Mouse (Mus musculus): ENCODE results near the gene Fyn. TPM values are rescaled to one million over a fixed set of nuclear protein-coding genes. Genes with fewer than 3 reads are reported as not detected.
A peak's percentile ranks its signal among the peaks of the same experiment; 100 is the strongest.

The Fyn gene
- polyA plus RNA-seq, 1 experiment from 2014 or later = 20.2 TPM

- WGBS = 34% methylated on average over 8 of the region's 8 CpGs
- Histone ChIP-seq H3K4me1 (ENCODE audit: control insufficient read depth, insufficient read depth, low read length) (peaks cover 30% of the 10 kb centered on the region), H3K4me2 (ENCODE audit: low read depth, low read length) (peak overlapping the region; percentile 2; the same call in 1 of the 2 replicates), H3K4me3 (replicated peaks; ENCODE audit: low read length) (no peak overlapping the region), H3K9ac (ENCODE audit: low read length) (peak overlapping the region; percentile 38; the same call in 1 of the 2 replicates), H3K27ac (ENCODE audit: low read length) (no peak overlapping the region; the same call in 1 of the 2 replicates), H3K27me3 (ENCODE audit: control insufficient read depth, insufficient read depth, low read length) (no peaks in the 10 kb centered on the region), H3K36me3 (ENCODE audit: control insufficient read depth, insufficient read depth, low read length) (no peaks in the 10 kb centered on the region), H3K9me3 (replicated peaks; ENCODE audit: control insufficient read depth, low read length) (no peaks in the 10 kb centered on the region)
- ATAC-seq (ENCODE audit: insufficient read depth, low FRiP score) = peak; percentile 59; the same call in 1 of the 2 replicates
Observed at GRCm38 (mm10) chr10:39462711-39463110, 94.1 kb downstream of the Fyn start.

DNA sequence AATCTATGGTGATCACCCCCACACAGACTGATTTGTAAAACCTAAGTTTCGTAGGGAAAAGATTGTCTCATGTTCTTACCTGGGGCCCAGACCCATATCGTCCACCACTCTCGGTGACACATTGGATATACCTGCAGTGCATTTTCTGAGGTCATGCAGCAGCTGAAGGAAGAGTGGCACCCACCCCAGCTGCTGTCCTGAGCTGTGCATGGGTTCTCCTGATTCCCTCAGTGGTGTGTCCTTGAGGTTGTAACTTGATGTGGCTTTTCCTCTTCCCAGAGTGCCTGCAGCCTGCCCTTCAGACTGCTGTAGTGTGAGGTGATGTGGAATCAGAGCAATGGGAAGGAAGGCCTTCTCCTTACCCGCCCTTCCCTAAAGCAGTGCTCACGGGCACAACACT, 95.7 kb downstream of the Fyn start:
- 85% methylated on average over 5 of the region's 5 CpGs for WGBS

DNA sequence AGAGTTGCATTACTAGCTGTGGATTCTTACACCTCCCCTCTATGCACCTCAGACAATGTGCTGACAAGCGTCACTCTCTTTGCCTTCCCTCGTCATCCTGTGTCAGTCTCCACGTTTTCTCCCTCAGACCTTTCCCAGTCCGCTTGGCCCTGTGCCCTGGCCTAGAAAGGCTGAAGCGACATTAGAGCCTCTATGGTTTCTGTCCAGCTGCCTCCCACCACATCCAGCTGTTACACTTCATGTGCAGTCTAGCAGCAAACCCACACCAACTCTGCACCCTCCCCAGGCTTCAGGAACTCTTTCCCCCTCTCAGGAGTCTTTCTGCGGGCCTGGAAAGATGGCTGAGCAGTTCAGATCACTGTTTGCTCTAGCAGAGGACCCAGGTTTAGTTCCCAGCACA, 98.7 kb downstream of the Fyn start:
- H3K27ac ChIP-seq (ENCODE audit: low read length) = peak overlapping the region; percentile 38
- ATAC-seq (ENCODE audit: insufficient read depth, low FRiP score) = peak; percentile 53; the same call in 1 of the 2 replicates
- peaks cover 26% of the 10 kb centered on the region for H3K4me1 ChIP-seq (ENCODE audit: control insufficient read depth, insufficient read depth, low read length)
- no peak overlapping the region for H3K4me2 ChIP-seq (ENCODE audit: low read depth, low read length)
- H3K9ac ChIP-seq (ENCODE audit: low read length) = no peak overlapping the region
- H3K9me3 ChIP-seq (replicated peaks; ENCODE audit: control insufficient read depth, low read length) = no peaks in the 10 kb centered on the region
- H3K4me3 ChIP-seq (replicated peaks; ENCODE audit: low read length) = no peak overlapping the region
- no peaks in the 10 kb centered on the region for H3K27me3 ChIP-seq (ENCODE audit: control insufficient read depth, insufficient read depth, low read length)
- WGBS = 41% methylated on average over 6 of the region's 6 CpGs
- no peaks in the 10 kb centered on the region for H3K36me3 ChIP-seq (ENCODE audit: control insufficient read depth, insufficient read depth, low read length)

More for the DNA sequence above, 95.7 kb downstream of the Fyn start:
- Histone ChIP-seq H3K4me2 (ENCODE audit: low read depth, low read length) (no peak overlapping the region), H3K36me3 (ENCODE audit: control insufficient read depth, insufficient read depth, low read length) (no peaks in the 10 kb centered on the region), H3K4me1 (ENCODE audit: control insufficient read depth, insufficient read depth, low read length) (peaks cover 20% of the 10 kb centered on the region; the same call in 1 of the 2 replicates), H3K9ac (ENCODE audit: low read length) (no peak overlapping the region), H3K4me3 (replicated peaks; ENCODE audit: low read length) (no peak overlapping the region), H3K27ac (ENCODE audit: low read length) (no peak overlapping the region), H3K9me3 (replicated peaks; ENCODE audit: control insufficient read depth, low read length) (no peaks in the 10 kb centered on the region), H3K27me3 (ENCODE audit: control insufficient read depth, insufficient read depth, low read length) (no peaks in the 10 kb centered on the region)
- ATAC-seq (ENCODE audit: insufficient read depth, low FRiP score) = no peak

DNA sequence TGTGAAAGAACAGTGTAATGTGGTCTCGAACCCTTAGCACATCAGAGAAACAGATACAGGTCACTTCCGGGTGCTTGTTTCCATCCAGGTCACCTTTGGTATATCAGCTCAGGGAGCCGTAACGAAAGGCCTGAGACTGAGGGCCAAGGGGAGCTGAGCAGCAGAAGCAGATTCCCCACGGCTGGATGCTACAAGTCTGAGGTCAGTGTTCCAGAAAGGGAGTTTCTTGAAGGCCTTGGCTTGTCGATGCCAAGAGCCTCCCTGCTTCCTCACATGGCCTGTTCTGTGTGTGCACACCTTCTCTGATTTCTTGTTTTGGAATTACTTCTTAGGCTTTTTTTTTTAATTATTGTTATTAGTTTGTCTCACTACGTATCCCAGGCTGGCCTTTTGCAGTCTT, 99.2 kb downstream of the Fyn start:
- WGBS = 87% methylated on average over 7 of the region's 7 CpGs
- no peaks in the 10 kb centered on the region for H3K27me3 ChIP-seq (ENCODE audit: control insufficient read depth, insufficient read depth, low read length)
- no peak overlapping the region for H3K9ac ChIP-seq (ENCODE audit: low read length)
- peaks cover 24% of the 10 kb centered on the region for H3K4me1 ChIP-seq (ENCODE audit: control insufficient read depth, insufficient read depth, low read length)
- H3K36me3 ChIP-seq (ENCODE audit: control insufficient read depth, insufficient read depth, low read length) = no peaks in the 10 kb centered on the region
- H3K4me2 ChIP-seq (ENCODE audit: low read depth, low read length) = no peak overlapping the region
- H3K4me3 ChIP-seq (replicated peaks; ENCODE audit: low read length) = no peak overlapping the region
- H3K9me3 ChIP-seq (replicated peaks; ENCODE audit: control insufficient read depth, low read length) = no peaks in the 10 kb centered on the region
- peak overlapping the region; percentile 38 for H3K27ac ChIP-seq (ENCODE audit: low read length)
- ATAC-seq (ENCODE audit: insufficient read depth, low FRiP score) = no peak

DNA sequence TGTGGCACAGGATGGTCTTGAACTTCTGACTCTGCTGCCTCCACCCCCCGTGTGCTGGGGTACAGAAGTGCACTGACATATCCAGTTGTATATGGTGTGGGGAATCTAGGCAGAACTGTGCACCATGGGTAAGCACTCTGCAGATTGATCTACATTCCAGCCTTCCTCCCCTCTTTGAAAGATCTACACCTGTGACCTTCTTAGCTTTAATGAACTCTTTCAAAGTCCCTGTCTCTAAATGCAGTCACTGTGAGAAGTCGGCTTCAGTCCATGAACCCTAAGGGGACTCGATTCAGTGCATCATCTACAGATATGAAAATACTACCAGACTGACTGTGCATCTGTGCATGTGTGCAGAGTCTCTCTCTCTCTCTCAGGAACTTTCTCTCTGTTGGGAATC, 99.9 kb downstream of the Fyn start:
- Histone ChIP-seq H3K9ac (ENCODE audit: low read length) (no peak overlapping the region), H3K27me3 (ENCODE audit: control insufficient read depth, insufficient read depth, low read length) (no peaks in the 10 kb centered on the region), H3K4me3 (replicated peaks; ENCODE audit: low read length) (no peak overlapping the region), H3K27ac (ENCODE audit: low read length) (no peak overlapping the region), H3K4me2 (ENCODE audit: low read depth, low read length) (no peak overlapping the region), H3K4me1 (ENCODE audit: control insufficient read depth, insufficient read depth, low read length) (peaks cover 26% of the 10 kb centered on the region), H3K36me3 (ENCODE audit: control insufficient read depth, insufficient read depth, low read length) (no peaks in the 10 kb centered on the region), H3K9me3 (replicated peaks; ENCODE audit: control insufficient read depth, low read length) (no peaks in the 10 kb centered on the region)
- no peak for ATAC-seq (ENCODE audit: insufficient read depth, low FRiP score)
- 83% methylated on average over 3 of the region's 3 CpGs for WGBS

DNA sequence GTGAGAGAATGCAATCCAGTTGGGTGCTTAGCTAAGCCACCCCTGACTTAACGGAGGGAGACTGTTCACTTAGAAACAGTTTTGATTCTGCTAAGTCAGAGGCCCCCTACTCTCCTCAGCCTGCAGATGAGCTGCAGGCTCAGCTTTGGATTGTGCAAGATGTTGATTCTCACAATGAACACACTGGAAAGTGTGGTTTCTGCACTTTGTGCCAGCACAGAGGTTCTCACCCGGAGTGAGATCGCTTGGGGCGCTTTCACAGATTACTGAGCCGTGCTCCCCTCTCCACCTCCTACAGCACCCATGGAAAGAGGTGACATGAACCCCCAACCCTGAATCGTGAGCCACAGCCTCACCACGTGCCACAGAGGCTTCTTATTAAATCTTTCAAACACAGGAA, 100.7 kb downstream of the Fyn start:
- H3K36me3 ChIP-seq (ENCODE audit: control insufficient read depth, insufficient read depth, low read length) = no peaks in the 10 kb centered on the region
- peaks cover 26% of the 10 kb centered on the region for H3K4me1 ChIP-seq (ENCODE audit: control insufficient read depth, insufficient read depth, low read length)
- H3K27me3 ChIP-seq (ENCODE audit: control insufficient read depth, insufficient read depth, low read length) = no peaks in the 10 kb centered on the region
- no peak overlapping the region for H3K4me2 ChIP-seq (ENCODE audit: low read depth, low read length)
- no peaks in the 10 kb centered on the region for H3K9me3 ChIP-seq (replicated peaks; ENCODE audit: control insufficient read depth, low read length)
- no peak overlapping the region for H3K4me3 ChIP-seq (replicated peaks; ENCODE audit: low read length)
- 70% methylated on average over 7 of the region's 7 CpGs for WGBS
- H3K9ac ChIP-seq (ENCODE audit: low read length) = no peak overlapping the region
- ATAC-seq (ENCODE audit: insufficient read depth, low FRiP score) = no peak
- no peak overlapping the region for H3K27ac ChIP-seq (ENCODE audit: low read length)

- no peak overlapping the region; the same call in 1 of the 2 replicates for H3K9ac ChIP-seq (ENCODE audit: low read length)
- no peak overlapping the region for H3K4me3 ChIP-seq (replicated peaks; ENCODE audit: low read length)
- no peak overlapping the region for H3K4me2 ChIP-seq (ENCODE audit: low read depth, low read length)
- H3K4me1 ChIP-seq (ENCODE audit: control insufficient read depth, insufficient read depth, low read length) = peaks cover 26% of the 10 kb centered on the region
- no peaks in the 10 kb centered on the region for H3K36me3 ChIP-seq (ENCODE audit: control insufficient read depth, insufficient read depth, low read length)
- no peaks in the 10 kb centered on the region for H3K27me3 ChIP-seq (ENCODE audit: control insufficient read depth, insufficient read depth, low read length)
- no peak for ATAC-seq (ENCODE audit: insufficient read depth, low FRiP score)
- 81% methylated on average over 7 of the region's 7 CpGs for WGBS
- H3K27ac ChIP-seq (ENCODE audit: low read length) = no peak overlapping the region
- H3K9me3 ChIP-seq (replicated peaks; ENCODE audit: control insufficient read depth, low read length) = no peaks in the 10 kb centered on the region
Observed at GRCm38 (mm10) chr10:39470321-39470720, 101.7 kb downstream of the Fyn start.

DNA sequence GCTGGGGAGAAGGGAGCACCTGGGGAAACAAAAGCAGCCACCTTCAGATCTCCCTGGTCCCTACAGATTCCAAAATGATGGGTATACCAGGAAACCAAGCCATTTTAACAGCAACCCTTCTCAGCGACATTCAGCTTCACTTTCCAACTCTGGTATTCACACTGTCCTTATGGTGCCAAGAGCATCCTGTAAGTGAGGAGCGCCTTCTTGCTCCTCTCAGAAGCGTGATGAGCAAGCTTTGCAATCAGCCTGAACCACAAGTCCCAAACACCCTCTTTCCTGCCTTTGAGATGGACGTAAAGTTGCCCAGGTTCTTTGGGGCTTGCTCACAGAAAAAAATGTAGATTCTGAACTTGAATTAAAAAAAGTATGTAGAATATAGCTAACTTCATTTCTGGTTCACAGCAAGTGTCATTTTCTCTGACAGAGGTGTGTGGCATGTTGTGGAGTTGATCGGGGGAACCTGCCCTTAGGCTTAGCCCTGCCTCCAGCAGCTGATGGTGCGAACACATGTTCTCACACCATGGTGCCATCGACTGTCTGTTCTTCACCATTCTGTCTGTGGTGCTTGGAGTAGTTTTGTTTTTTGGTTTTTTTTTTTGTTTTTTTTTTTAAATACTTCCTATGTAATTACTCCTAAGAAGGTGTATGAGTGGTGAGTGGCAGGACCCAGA, 102.5 kb downstream of the Fyn start:
- no peak for ATAC-seq (ENCODE audit: insufficient read depth, low FRiP score)
- H3K9ac ChIP-seq (ENCODE audit: low read length) = no peak overlapping the region; the same call in 1 of the 2 replicates

GRCm38 (mm10) chr10:39471714-39472531, 103.3 kb downstream of the Fyn start:
- peak overlapping the region; percentile 42 for H3K27ac ChIP-seq (ENCODE audit: low read length)

More for the DNA sequence above, 102.5 kb downstream of the Fyn start:
- Histone ChIP-seq H3K4me2 (ENCODE audit: low read depth, low read length) (no peak overlapping the region), H3K4me1 (ENCODE audit: control insufficient read depth, insufficient read depth, low read length) (peaks cover 26% of the 10 kb centered on the region), H3K9me3 (replicated peaks; ENCODE audit: control insufficient read depth, low read length) (no peaks in the 10 kb centered on the region), H3K4me3 (replicated peaks; ENCODE audit: low read length) (no peak overlapping the region), H3K27ac (ENCODE audit: low read length) (no peak overlapping the region), H3K36me3 (ENCODE audit: control insufficient read depth, insufficient read depth, low read length) (no peaks in the 10 kb centered on the region), H3K27me3 (ENCODE audit: control insufficient read depth, insufficient read depth, low read length) (no peaks in the 10 kb centered on the region)
- WGBS = 81% methylated on average over 7 of the region's 7 CpGs

More at GRCm38 (mm10) chr10:39471714-39472531, 103.3 kb downstream of the Fyn start:
- H3K4me2 ChIP-seq (ENCODE audit: low read depth, low read length) = no peak overlapping the region
- H3K36me3 ChIP-seq (ENCODE audit: control insufficient read depth, insufficient read depth, low read length) = no peaks in the 10 kb centered on the region
- no peak overlapping the region for H3K4me3 ChIP-seq (replicated peaks; ENCODE audit: low read length)
- H3K4me1 ChIP-seq (ENCODE audit: control insufficient read depth, insufficient read depth, low read length) = peaks cover 25% of the 10 kb centered on the region
- 57% methylated on average over 15 of the region's 15 CpGs for WGBS
- no peak for ATAC-seq (ENCODE audit: insufficient read depth, low FRiP score)
- H3K27me3 ChIP-seq (ENCODE audit: control insufficient read depth, insufficient read depth, low read length) = no peaks in the 10 kb centered on the region
- no peak overlapping the region; the same call in 1 of the 2 replicates for H3K9ac ChIP-seq (ENCODE audit: low read length)
- H3K9me3 ChIP-seq (replicated peaks; ENCODE audit: control insufficient read depth, low read length) = no peaks in the 10 kb centered on the region
